Mouse (Mus musculus): ENCODE measurements around the gene Rapgef6. TPM values are rescaled to one million over a fixed set of nuclear protein-coding genes. Genes with fewer than 3 reads are reported as not detected.

Gene Rapgef6
- polyA plus RNA-seq (2016; fragmentation: Nextera tagmentation; extraction: Ambion mirVana) = 26.3 and 26.4 TPM in 2 replicates

GRCm38 (mm10) chr11:54522529-54523430, at the start of gene Rapgef6:
Gene Rapgef6, plus strand, starts transcription at chr11:54522847.
- under 1% methylated on average over 73 of the region's 73 CpGs for WGBS
- Histone ChIP-seq H3K9ac (peak within 1 kb of the TSS; percentile 86), H3K4me3 (peak within 1 kb of the TSS; percentile 84), H3K27ac (ENCODE audit: poor library complexity, severe bottlenecking) (peak within 1 kb of the TSS; percentile 96), H3K4me2 (peak within 1 kb of the TSS; percentile 84), H3K36me3 (no peaks in the 10 kb centered on the region), H3K27me3 (replicated peaks) (no peaks in the 10 kb centered on the region), H3K9me3 (replicated peaks) (no peaks in the 10 kb centered on the region), H3K4me1 (replicated peaks) (peaks cover 26% of the 10 kb centered on the region)
- ATAC-seq (ENCODE audit: insufficient number of reproducible peaks, low FRiP score) = peak; percentile 96

DNA sequence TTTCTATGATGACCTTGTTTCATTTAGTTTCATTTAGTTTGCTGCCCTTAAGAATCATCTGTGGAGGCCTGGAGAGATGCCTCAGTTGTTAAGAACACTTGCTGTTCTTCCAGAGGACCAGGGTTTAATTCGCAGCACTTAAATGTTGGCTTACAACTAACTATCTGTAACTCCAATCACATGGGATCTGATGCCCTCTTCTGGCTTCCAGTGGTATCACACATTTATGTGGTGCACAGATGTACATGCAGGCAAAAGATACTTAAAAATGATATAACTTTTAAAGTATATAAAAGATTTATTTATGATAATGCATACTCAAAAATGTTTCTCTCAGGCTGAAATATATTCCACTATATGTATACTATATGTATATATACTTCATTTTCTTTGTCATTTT, 44.2 kb upstream of the Rapgef6 start:
- no peaks in the 10 kb centered on the region for H3K27me3 ChIP-seq (replicated peaks)
- no peak overlapping the region for H3K4me3 ChIP-seq
- no peaks in the 10 kb centered on the region for H3K4me1 ChIP-seq (replicated peaks)
- no peak for ATAC-seq (ENCODE audit: insufficient number of reproducible peaks, low FRiP score)
- no peak overlapping the region for H3K27ac ChIP-seq (ENCODE audit: poor library complexity, severe bottlenecking)
- peaks cover 21% of the 10 kb centered on the region for H3K36me3 ChIP-seq
- no peaks in the 10 kb centered on the region for H3K9me3 ChIP-seq (replicated peaks)
- WGBS = 82% methylated on average over 1 of the region's 1 CpGs
- H3K9ac ChIP-seq = no peak overlapping the region
- H3K4me2 ChIP-seq = no peak overlapping the region

DNA sequence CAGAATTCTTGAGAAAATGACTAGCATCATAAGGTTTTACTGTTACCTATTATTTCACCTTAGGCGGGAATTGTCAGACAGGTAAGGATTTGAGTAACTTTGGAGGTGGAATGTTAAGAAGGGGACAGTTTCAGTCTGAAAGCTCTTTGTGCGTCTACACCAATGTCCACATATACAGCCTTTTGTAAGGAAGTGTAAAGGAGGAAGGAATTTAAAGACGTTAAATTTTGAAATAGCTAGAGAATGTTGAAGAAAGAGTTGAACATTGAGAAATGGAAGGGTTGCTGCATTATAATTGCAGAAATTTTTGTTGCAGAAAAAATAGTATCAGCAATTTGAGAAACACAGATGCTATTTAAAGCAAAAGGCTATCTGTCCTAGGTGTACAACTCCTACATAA, 36.6 kb upstream of the Rapgef6 start:
- no peak for ATAC-seq (ENCODE audit: insufficient number of reproducible peaks, low FRiP score)
- Histone ChIP-seq H3K27me3 (replicated peaks) (no peaks in the 10 kb centered on the region), H3K4me2 (no peak overlapping the region), H3K36me3 (peaks cover 5% of the 10 kb centered on the region), H3K4me1 (replicated peaks) (no peaks in the 10 kb centered on the region), H3K4me3 (no peak overlapping the region), H3K27ac (ENCODE audit: poor library complexity, severe bottlenecking) (no peak overlapping the region), H3K9ac (no peak overlapping the region), H3K9me3 (replicated peaks) (no peaks in the 10 kb centered on the region)
- WGBS = 85% methylated on average over 3 of the region's 3 CpGs

- Histone ChIP-seq H3K4me2 (no peak overlapping the region), H3K27ac (ENCODE audit: poor library complexity, severe bottlenecking) (no peak overlapping the region), H3K4me3 (no peak overlapping the region), H3K27me3 (replicated peaks) (no peaks in the 10 kb centered on the region), H3K36me3 (peaks cover 6% of the 10 kb centered on the region; the same call in 1 of the 2 replicates), H3K9ac (no peak overlapping the region), H3K4me1 (replicated peaks) (no peaks in the 10 kb centered on the region), H3K9me3 (replicated peaks) (no peaks in the 10 kb centered on the region)
- WGBS = 92% methylated on average over 1 of the region's 1 CpGs
- ATAC-seq (ENCODE audit: insufficient number of reproducible peaks, low FRiP score) = no peak
Measured at GRCm38 (mm10) chr11:54491946-54492558, 30.6 kb upstream of the Rapgef6 start.

DNA sequence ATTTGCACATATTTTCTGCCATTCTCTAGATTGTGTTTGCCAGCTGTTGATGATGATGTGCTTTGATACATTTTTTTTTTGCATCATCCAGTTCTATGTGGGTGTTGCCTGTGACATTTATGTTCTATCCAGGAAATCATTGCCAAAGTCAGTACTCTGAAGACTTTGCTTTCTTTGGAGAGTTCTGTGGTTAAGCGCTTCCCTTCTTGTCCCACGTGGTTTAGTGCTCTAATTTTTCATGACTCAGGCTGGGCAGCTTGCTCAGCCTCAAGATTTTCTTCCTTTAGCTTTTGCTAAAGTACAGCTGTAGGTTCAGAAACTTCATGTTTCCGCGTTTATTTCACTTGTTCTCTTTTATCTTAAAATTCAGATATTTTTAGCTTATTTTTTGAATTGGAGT, 30.1 kb upstream of the Rapgef6 start:
- Histone ChIP-seq H3K9me3 (replicated peaks) (no peaks in the 10 kb centered on the region), H3K4me2 (no peak overlapping the region), H3K27ac (ENCODE audit: poor library complexity, severe bottlenecking) (no peak overlapping the region), H3K36me3 (peaks cover 6% of the 10 kb centered on the region; the same call in 1 of the 2 replicates), H3K4me3 (no peak overlapping the region), H3K9ac (no peak overlapping the region), H3K4me1 (replicated peaks) (no peaks in the 10 kb centered on the region), H3K27me3 (replicated peaks) (no peaks in the 10 kb centered on the region)
- 85% methylated on average over 4 of the region's 4 CpGs for WGBS
- no peak for ATAC-seq (ENCODE audit: insufficient number of reproducible peaks, low FRiP score)

DNA sequence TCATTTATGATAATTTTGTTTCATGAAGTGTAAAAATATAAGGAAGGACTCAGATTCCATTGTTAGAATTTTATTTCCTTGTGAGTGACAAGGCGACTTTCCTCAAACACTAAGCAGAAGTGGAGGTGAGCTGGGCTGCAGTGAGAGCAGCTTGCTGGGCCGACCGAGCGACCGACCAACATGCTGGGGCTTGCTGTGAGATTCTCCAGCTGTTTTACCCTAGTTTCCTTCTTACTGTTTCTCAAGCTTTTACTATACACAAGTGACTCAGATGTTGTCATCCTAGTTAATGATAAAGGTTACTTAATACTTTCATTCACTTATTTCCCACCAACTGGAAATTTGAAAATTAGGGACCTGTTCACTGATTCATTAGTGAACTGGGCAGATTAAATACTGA, 22.8 kb upstream of the Rapgef6 start:
- H3K4me1 ChIP-seq (replicated peaks) = 0 out of 2 replicates have a peak, but pooled peaks cover 7% of the 10 kb centered on the region
- no peaks in the 10 kb centered on the region for H3K27me3 ChIP-seq (replicated peaks)
- H3K4me3 ChIP-seq = no peak overlapping the region
- peaks cover 23% of the 10 kb centered on the region for H3K36me3 ChIP-seq
- 82% methylated on average over 5 of the region's 5 CpGs for WGBS
- ATAC-seq (ENCODE audit: insufficient number of reproducible peaks, low FRiP score) = no peak
- H3K9me3 ChIP-seq (replicated peaks) = no peaks in the 10 kb centered on the region
- no peak overlapping the region for H3K27ac ChIP-seq (ENCODE audit: poor library complexity, severe bottlenecking)
- no peak overlapping the region for H3K4me2 ChIP-seq
- no peak overlapping the region for H3K9ac ChIP-seq

DNA sequence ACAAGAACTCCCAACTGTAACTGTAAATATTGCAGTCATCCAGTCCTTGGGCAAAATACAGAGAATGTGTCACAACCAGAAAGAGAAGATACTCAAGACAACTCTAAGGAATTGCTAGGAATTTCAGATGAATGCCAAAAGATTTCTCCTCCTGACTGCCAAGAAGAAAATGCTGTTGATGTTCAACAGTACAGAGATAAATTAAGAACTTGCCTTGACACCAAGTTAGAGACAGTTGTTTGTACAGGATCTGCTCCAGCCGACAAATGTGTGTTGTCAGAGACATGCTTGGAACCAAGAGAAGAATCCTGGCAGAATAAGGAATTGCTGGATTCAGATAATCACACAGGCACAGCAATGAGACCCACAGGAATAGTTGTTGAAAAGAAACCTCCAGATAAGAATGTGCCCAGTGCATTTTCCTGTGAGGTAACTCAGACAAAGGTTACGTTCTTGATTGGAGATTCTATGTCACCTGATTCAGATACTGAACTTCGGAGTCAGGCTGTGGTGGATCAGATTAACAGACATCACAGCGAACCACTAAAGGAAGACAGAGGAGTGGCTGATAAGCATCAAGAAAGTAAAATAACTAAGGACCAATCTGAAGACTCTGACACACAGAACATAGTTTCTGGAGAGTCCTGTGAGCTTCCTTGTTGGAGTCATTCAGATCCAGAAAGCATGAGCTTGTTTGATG, 20.0 kb upstream of the Rapgef6 start:
- H3K4me3 ChIP-seq = no peak overlapping the region
- no peaks in the 10 kb centered on the region for H3K27me3 ChIP-seq (replicated peaks)
- H3K4me1 ChIP-seq (replicated peaks) = 0 out of 2 replicates have a peak, but pooled peaks cover 7% of the 10 kb centered on the region
- peaks cover 34% of the 10 kb centered on the region for H3K36me3 ChIP-seq
- WGBS = 50% methylated on average over 4 of the region's 4 CpGs
- no peak for ATAC-seq (ENCODE audit: insufficient number of reproducible peaks, low FRiP score)
- H3K9ac ChIP-seq = no peak overlapping the region
- no peak overlapping the region for H3K27ac ChIP-seq (ENCODE audit: poor library complexity, severe bottlenecking)
- H3K9me3 ChIP-seq (replicated peaks) = no peaks in the 10 kb centered on the region
- H3K4me2 ChIP-seq = no peak overlapping the region

DNA sequence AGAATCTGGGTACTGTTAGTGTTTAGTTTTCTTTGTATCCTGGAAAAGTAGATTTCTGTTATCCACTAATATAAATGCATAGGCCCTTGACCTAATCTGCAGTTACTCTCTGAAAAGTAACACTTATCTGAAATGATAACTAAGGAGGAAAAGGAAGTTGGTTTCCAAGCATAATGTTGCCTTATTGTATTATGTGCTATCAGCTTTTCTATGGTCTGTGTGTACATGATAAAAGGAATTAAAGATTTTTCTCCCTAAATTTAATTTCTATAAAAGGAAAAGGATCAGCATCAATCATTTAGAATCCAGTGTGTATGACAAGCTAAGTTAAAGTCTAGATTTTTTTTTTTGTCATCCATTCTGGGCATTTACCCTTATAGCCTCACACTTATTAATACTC, 9.1 kb upstream of the Rapgef6 start:
- Histone ChIP-seq H3K4me2 (no peak overlapping the region), H3K9me3 (replicated peaks) (no peaks in the 10 kb centered on the region), H3K27ac (ENCODE audit: poor library complexity, severe bottlenecking) (no peak overlapping the region), H3K9ac (no peak overlapping the region), H3K4me1 (replicated peaks) (no peaks in the 10 kb centered on the region), H3K36me3 (peaks cover 15% of the 10 kb centered on the region), H3K4me3 (no peak overlapping the region), H3K27me3 (replicated peaks) (no peaks in the 10 kb centered on the region)
- no peak for ATAC-seq (ENCODE audit: insufficient number of reproducible peaks, low FRiP score)

- Histone ChIP-seq H3K4me2 (peak overlapping the region; percentile 84), H3K9me3 (replicated peaks) (no peaks in the 10 kb centered on the region), H3K27me3 (replicated peaks) (no peaks in the 10 kb centered on the region), H3K9ac (peak overlapping the region; percentile 77), H3K27ac (ENCODE audit: poor library complexity, severe bottlenecking) (peak overlapping the region; percentile 96), H3K36me3 (no peaks in the 10 kb centered on the region), H3K4me3 (peak overlapping the region; percentile 84), H3K4me1 (replicated peaks) (peaks cover 26% of the 10 kb centered on the region)
- ATAC-seq (ENCODE audit: insufficient number of reproducible peaks, low FRiP score) = no peak
- WGBS = 1% methylated on average over 18 of the region's 18 CpGs
Measured at GRCm38 (mm10) chr11:54521927-54522528, 619 bp upstream of the Rapgef6 start.

DNA sequence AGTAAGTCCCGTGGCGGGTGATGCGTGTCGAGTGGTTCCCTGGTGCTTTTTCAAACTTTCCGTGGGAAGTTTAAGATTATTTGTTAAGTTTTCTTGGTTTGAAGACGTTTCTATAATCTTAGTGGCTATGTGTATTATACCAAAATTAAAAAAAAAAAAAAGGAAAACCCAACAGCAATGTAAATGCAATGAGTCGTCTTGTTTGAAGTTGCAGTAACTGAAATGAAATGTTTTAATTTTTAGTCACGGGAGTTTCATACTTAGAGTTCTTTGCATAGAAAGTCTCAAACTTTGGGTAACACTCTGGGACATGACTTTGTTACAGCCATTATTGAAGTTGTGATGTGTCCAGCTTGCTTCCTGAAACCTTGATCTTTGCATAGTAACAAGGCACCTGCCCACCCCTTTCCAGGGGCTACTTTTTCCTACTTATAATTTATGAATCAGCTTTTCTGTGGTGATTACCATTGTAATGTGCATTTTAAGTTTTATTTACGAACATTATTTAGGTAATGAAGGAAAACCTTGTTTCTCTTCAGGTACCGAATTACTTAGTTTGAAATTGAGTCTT, 869 bp downstream of the Rapgef6 start:
- H3K4me1 ChIP-seq (replicated peaks) = peaks cover 26% of the 10 kb centered on the region
- H3K9ac ChIP-seq = peak overlapping the region; percentile 86
- peak overlapping the region; percentile 95 for H3K27ac ChIP-seq (ENCODE audit: poor library complexity, severe bottlenecking)
- no peaks in the 10 kb centered on the region for H3K9me3 ChIP-seq (replicated peaks)
- no peaks in the 10 kb centered on the region for H3K36me3 ChIP-seq
- no peak for ATAC-seq (ENCODE audit: insufficient number of reproducible peaks, low FRiP score)
- WGBS = 14% methylated on average over 10 of the region's 10 CpGs
- H3K27me3 ChIP-seq (replicated peaks) = no peaks in the 10 kb centered on the region
- peak overlapping the region; percentile 65 for H3K4me2 ChIP-seq
- peak overlapping the region; percentile 84 for H3K4me3 ChIP-seq

Data from heart, embryonic 12.5 days (tissue).